Mouse (Mus musculus) intestine, postnatal 0 days (tissue): ENCODE measurements around the gene Tcf7l2. TPM values are rescaled to one million over a fixed set of nuclear protein-coding genes. Genes with fewer than 3 reads are reported as not detected.

Source experiments
- ATAC-seq: fragments of 200-750 bp; cut with Nextera tagmentation; 2 replicates; pipeline ENCODE4 v1.8.0; 2017; ENCODE audit warnings: mild to moderate bottlenecking, moderate TSS enrichment, moderate library complexity
- H3K27ac ChIP-seq: fragments of 300-500 bp; sonication (generic); 2 replicates; pipeline ENCODE4 v1.5.1; 2014; ENCODE audit warnings: mild to moderate bottlenecking, low read depth, low read length, moderate library complexity
- H3K27me3 ChIP-seq: fragments of 300-500 bp; sonication (generic); replicated peaks from 2 replicates; pipeline ENCODE4 v1.6.1; 2014; ENCODE audit warnings: low read length, mixed read lengths; ENCODE audit not compliant: control insufficient read depth, insufficient read depth
- H3K36me3 ChIP-seq: fragments of 300-500 bp; sonication (generic); 2 replicates; pipeline ENCODE4 v1.6.1; 2014; ENCODE audit warnings: mild to moderate bottlenecking, moderate library complexity; ENCODE audit not compliant: control insufficient read depth, insufficient read depth
- H3K4me1 ChIP-seq: fragments of 300-500 bp; sonication (generic); replicated peaks from 2 replicates; pipeline ENCODE4 v1.6.1; 2014; ENCODE audit warnings: antibody characterized with exemption, low read length, mixed read lengths; ENCODE audit not compliant: control insufficient read depth, insufficient read depth
- H3K4me2 ChIP-seq: fragments of 300-500 bp; sonication (generic); replicated peaks from 2 replicates; pipeline ENCODE4 v1.6.1; 2014; ENCODE audit warnings: low read depth, mild to moderate bottlenecking, moderate library complexity
- H3K4me3 ChIP-seq: fragments of 300-500 bp; sonication (generic); 2 replicates; pipeline ENCODE4 v1.5.1; 2014; ENCODE audit warnings: low read depth, low read length
- H3K9ac ChIP-seq: fragments of 300-500 bp; sonication (generic); 2 replicates; pipeline ENCODE4 v1.6.1; 2014; ENCODE audit warnings: mild to moderate bottlenecking, low read depth, low read length
- H3K9me3 ChIP-seq: fragments of 300-500 bp; sonication (generic); 2 replicates; pipeline ENCODE4 v1.6.1; 2016; ENCODE audit warnings: mixed run types; ENCODE audit not compliant: control insufficient read depth
- CTCF ChIP-seq: sonication (generic); IDR thresholded peaks from 2 replicates; pipeline ENCODE4 v1.5.1; 2016; ENCODE audit warnings: low read depth, mild to moderate bottlenecking, control low read depth, antibody characterized with exemption, moderate library complexity
- WGBS: fragments of 180-500 bp; shearing (Covaris S2); extraction: QIAGEN DNeasy Blood & Tissue Kit; methylation state at CpG from one replicate; pipeline ENCODE4 v1.1.7; 2014; 5-methylcytosine and 5-hydroxymethylcytosine counted together
- polyA plus RNA-seq: library from polyadenylated mRNA; unstranded; fragments of >200 nt; fragmentation: Nextera tagmentation; extraction: Ambion mirVana; gene quantifications from 2 replicates; pipeline ENCODE4 v1.2.1, GENCODE M21; 2015

The Tcf7l2 gene
- polyA plus RNA-seq, 1 experiment from 2014 or later, result 32.4 TPM

DNA sequence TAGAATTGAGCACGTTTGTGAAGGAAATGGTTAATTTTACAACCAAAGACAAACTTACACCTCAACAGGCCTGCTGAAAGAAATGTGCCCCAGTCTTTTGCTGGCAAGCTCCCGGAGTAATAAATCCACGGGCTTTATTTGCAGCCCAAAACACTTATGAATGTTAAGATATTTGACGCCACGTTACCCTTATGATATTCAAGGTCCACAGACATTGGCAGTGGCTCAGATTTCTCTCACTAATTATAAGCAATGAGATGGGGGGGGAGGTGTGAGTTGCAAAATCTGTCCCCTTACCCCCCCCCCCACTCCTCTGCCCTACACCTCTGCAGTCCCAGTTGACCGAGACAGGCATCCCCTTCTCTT lies 6.3 kb downstream of the Tcf7l2 start:
- Histone ChIP-seq H3K27ac (no peak overlapping the region), H3K4me2 (no peak overlapping the region), H3K36me3 (0 out of 2 replicates have a peak, but pooled peaks cover 4% of the 10 kb centered on the region)

DNA sequence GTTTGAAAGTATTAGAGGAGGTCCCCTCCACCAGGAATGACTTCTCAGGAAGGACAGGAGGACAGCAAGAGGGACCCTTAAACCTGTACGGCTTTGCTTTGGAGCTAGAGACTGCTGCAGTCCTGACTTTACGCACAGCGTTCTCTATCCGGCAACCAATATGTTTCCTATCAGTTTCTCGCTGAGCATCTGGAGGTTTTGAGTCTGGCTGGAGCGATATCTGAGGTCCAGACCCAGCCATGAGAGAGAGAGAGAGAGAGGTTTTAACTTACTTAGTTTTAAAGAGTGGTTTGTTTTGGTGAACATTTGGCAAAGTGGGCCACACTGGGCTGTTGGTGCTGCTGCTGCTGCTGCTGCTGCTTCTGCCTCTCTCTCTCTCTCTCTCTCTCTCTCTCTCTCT lies 7.2 kb downstream of the Tcf7l2 start:
- ATAC-seq, result no peak
- Histone ChIP-seq H3K27me3 (no peaks in the 10 kb centered on the region), H3K27ac (no peak overlapping the region), H3K9me3 (no peaks in the 10 kb centered on the region), H3K4me3 (no peak overlapping the region), H3K36me3 (0 out of 2 replicates have a peak, but pooled peaks cover 4% of the 10 kb centered on the region), H3K4me2 (no peak overlapping the region), H3K4me1 (no peaks in the 10 kb centered on the region; the same call in 1 of the 2 replicates), H3K9ac (no peak overlapping the region)
- TF ChIP-seq CTCF, result no peak
- WGBS, result 66% methylated on average over 6 of the region's 6 CpGs

More for the DNA sequence above, 6.3 kb downstream of the Tcf7l2 start:
- H3K9me3 ChIP-seq, result no peaks in the 10 kb centered on the region
- no peak for ATAC-seq
- no peak overlapping the region for H3K9ac ChIP-seq
- TF ChIP-seq CTCF, result no peak
- H3K4me1 ChIP-seq, result no peaks in the 10 kb centered on the region; the same call in 1 of the 2 replicates
- 31% methylated on average over 6 of the region's 6 CpGs for WGBS
- no peak overlapping the region for H3K4me3 ChIP-seq
- no peaks in the 10 kb centered on the region for H3K27me3 ChIP-seq

DNA sequence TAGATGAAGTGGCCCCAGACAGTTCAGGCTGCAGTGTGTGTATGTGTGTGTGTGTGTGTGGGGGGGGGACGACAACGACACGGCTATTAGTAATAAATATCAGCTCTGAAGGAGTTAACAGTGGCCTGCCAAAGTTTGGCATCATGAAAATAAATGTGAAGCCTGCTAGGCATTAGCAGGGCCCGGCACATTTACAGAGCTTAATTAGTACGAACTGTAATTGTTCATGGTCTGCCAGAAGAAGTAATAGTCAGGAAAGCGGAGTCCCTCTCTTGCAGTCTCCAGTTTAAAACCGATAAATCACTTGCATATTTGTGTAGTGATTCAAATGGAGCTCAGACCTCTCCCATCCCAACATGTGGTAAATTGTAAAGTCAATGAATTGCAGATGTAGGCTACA lies 7.9 kb downstream of the Tcf7l2 start:
- H3K27ac ChIP-seq, result no peak overlapping the region; the same call in 1 of the 2 replicates
- H3K4me1 ChIP-seq, result no peaks in the 10 kb centered on the region; the same call in 1 of the 2 replicates
- no peak for ATAC-seq

GRCm38 (mm10) chr19:55750048-55750447 lies 8.4 kb downstream of the Tcf7l2 start:
- Histone ChIP-seq H3K4me1 (no peaks in the 10 kb centered on the region; the same call in 1 of the 2 replicates), H3K4me3 (no peak overlapping the region), H3K27me3 (no peaks in the 10 kb centered on the region), H3K36me3 (0 out of 2 replicates have a peak, but pooled peaks cover 4% of the 10 kb centered on the region), H3K9ac (no peak overlapping the region), H3K9me3 (no peaks in the 10 kb centered on the region), H3K27ac (no peak overlapping the region), H3K4me2 (no peak overlapping the region)
- no peak for ATAC-seq
- WGBS, result 64% methylated on average over 13 of the region's 13 CpGs
- no peak for TF ChIP-seq CTCF

More for the DNA sequence above, 7.9 kb downstream of the Tcf7l2 start:
- Histone ChIP-seq H3K9me3 (no peaks in the 10 kb centered on the region), H3K27me3 (no peaks in the 10 kb centered on the region), H3K9ac (no peak overlapping the region), H3K4me2 (no peak overlapping the region), H3K36me3 (0 out of 2 replicates have a peak, but pooled peaks cover 4% of the 10 kb centered on the region), H3K4me3 (no peak overlapping the region)
- no peak for TF ChIP-seq CTCF
- 56% methylated on average over 7 of the region's 7 CpGs for WGBS

GRCm38 (mm10) chr19:55750465-55750864 lies 8.8 kb downstream of the Tcf7l2 start:
- H3K9me3 ChIP-seq, result no peaks in the 10 kb centered on the region
- ATAC-seq, result no peak
- no peaks in the 10 kb centered on the region; the same call in 1 of the 2 replicates for H3K4me1 ChIP-seq
- no peak overlapping the region for H3K4me2 ChIP-seq
- no peak overlapping the region for H3K9ac ChIP-seq
- H3K27ac ChIP-seq, result no peak overlapping the region
- peaks cover 6% of the 10 kb centered on the region; the same call in 1 of the 2 replicates for H3K36me3 ChIP-seq
- 72% methylated on average over 7 of the region's 7 CpGs for WGBS
- H3K4me3 ChIP-seq, result no peak overlapping the region
- no peaks in the 10 kb centered on the region for H3K27me3 ChIP-seq
- TF ChIP-seq CTCF, result no peak

DNA sequence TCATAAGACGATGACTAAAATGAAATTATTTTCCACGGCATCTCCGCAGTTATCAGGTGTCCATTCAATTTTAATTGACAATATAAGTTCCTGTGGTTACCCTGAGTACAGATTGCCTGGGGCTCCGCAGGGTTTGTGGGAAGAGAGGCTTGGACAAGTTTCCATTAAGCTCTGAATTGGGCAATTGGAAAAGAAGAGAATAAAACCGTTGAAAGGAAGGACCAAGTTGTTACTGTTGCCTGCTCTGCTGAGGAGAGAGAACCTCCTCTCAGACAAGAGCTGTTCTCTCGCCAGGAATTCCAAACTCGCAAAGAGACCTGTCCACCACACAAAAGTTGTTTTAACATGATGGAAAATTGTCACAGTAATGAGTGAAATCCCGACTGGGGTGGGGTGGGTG lies 11.2 kb downstream of the Tcf7l2 start:
- no peak for TF ChIP-seq CTCF
- Histone ChIP-seq H3K27ac (no peak overlapping the region), H3K4me3 (no peak overlapping the region), H3K4me2 (no peak overlapping the region), H3K9ac (no peak overlapping the region), H3K36me3 (peaks cover 17% of the 10 kb centered on the region; the same call in 1 of the 2 replicates), H3K9me3 (no peaks in the 10 kb centered on the region), H3K4me1 (0 out of 2 replicates have a peak, but pooled peaks cover 5% of the 10 kb centered on the region), H3K27me3 (no peaks in the 10 kb centered on the region)
- no peak for ATAC-seq
- whole genome bisulfite sequencing, result 80% methylated on average over 8 of the region's 8 CpGs
